Mouse (Mus musculus) thymus, postnatal 25 days (tissue): Measurements from ENCODE around the gene Smim11.
A peak's percentile ranks its signal among the peaks of the same experiment; 100 is the strongest.

Source experiments
- DNase-seq: peaks from one replicate; pipeline ENCODE4 v3.0.0; 2022

Smim11 gene

GRCm38 (mm10) chr16:92320361-92320760, 19.3 kb downstream of the Smim11 start:
- no peak for DNase-seq

GRCm38 (mm10) chr16:92321341-92321740, 20.3 kb downstream of the Smim11 start, which contains the start of gene Fam243:
Gene Fam243, minus strand, starts transcription at chr16:92321441.
- DNase-seq = no peak

GRCm38 (mm10) chr16:92324309-92325061, 23.4 kb downstream of the Smim11 start:
- DNase-seq = no peak

- no peak for DNase-seq
Measured at GRCm38 (mm10) chr16:92325062-92325406, 23.9 kb downstream of the Smim11 start.

GRCm38 (mm10) chr16:92327911-92328310, 26.8 kb downstream of the Smim11 start:
- DNase-seq = no peak

- no peak for DNase-seq
Measured at GRCm38 (mm10) chr16:92330966-92331365, 29.9 kb downstream of the Smim11 start.

GRCm38 (mm10) chr16:92334600-92334999, 33.5 kb downstream of the Smim11 start:
- DNase-seq = no peak

GRCm38 (mm10) chr16:92336280-92336679, 35.2 kb downstream of the Smim11 start:
- peak; percentile 62 for DNase-seq

GRCm38 (mm10) chr16:92340612-92341511, 39.8 kb downstream of the Smim11 start:
- DNase-seq = peak; percentile 50

- DNase-seq = no peak
Measured at GRCm38 (mm10) chr16:92345177-92345576, 44.1 kb downstream of the Smim11 start.

- no peak for DNase-seq
Measured at GRCm38 (mm10) chr16:92346297-92346916, 45.3 kb downstream of the Smim11 start.

- DNase-seq = no peak
Measured at GRCm38 (mm10) chr16:92348941-92349340, 47.9 kb downstream of the Smim11 start.

- no peak for DNase-seq
Measured at GRCm38 (mm10) chr16:92353295-92353694, 52.2 kb downstream of the Smim11 start.

GRCm38 (mm10) chr16:92353897-92354296, 52.8 kb downstream of the Smim11 start:
- no peak for DNase-seq

GRCm38 (mm10) chr16:92355366-92355765, 54.3 kb downstream of the Smim11 start:
- no peak for DNase-seq

- no peak for DNase-seq
Measured at GRCm38 (mm10) chr16:92355982-92356381, 54.9 kb downstream of the Smim11 start.

- no peak for DNase-seq
Measured at GRCm38 (mm10) chr16:92357023-92357422, 55.9 kb downstream of the Smim11 start.

GRCm38 (mm10) chr16:92357566-92357965, 56.5 kb downstream of the Smim11 start:
- no peak for DNase-seq

- DNase-seq = no peak
Measured at GRCm38 (mm10) chr16:92358734-92359133, 57.6 kb downstream of the Smim11 start.

GRCm38 (mm10) chr16:92359229-92359628, 58.1 kb downstream of the Smim11 start, which contains the start of gene Kcne1:
Gene Kcne1, minus strand, starts transcription at chr16:92359468.
- no peak for DNase-seq

- DNase-seq = no peak
Measured at GRCm38 (mm10) chr16:92360711-92361110, 59.6 kb downstream of the Smim11 start.
